Mouse (Mus musculus) heart, embryonic 14.5 days (tissue): Measurements from ENCODE around the gene Txn1. TPM values are rescaled to one million over a fixed set of nuclear protein-coding genes. Genes with fewer than 3 reads are reported as not detected.

Source experiments
- ATAC-seq: fragments of 200-750 bp; cut with Nextera tagmentation; 2 replicates; pipeline ENCODE4 v1.8.0; 2017; ENCODE audit warnings: low read depth, moderate TSS enrichment; ENCODE audit not compliant: insufficient number of reproducible peaks, insufficient read depth, low FRiP score
- H3K27ac ChIP-seq, 2 experiments: fragments of 200-500 bp in 1 of 2; fragments of 300-500 bp in 1 of 2; sonication (generic) in 1 of 2; replicated peaks in 1 of 2; 2 replicates each; pipeline ENCODE4 v1.5.1; 2012 to 2014; ENCODE audit warnings: low read depth in 2 of 2, low read length in 2 of 2, control low read depth in 1 of 2, mild to moderate bottlenecking in 1 of 2, mixed read lengths in 1 of 2; ENCODE audit not compliant: control insufficient read depth in 1 of 2, insufficient read depth in 1 of 2
- H3K27me3 ChIP-seq: fragments of 300-500 bp; sonication (generic); 2 replicates; pipeline ENCODE4 v1.6.1; 2014; ENCODE audit warnings: mild to moderate bottlenecking, low read length, control low read depth; ENCODE audit not compliant: control insufficient read depth, insufficient read depth
- H3K36me3 ChIP-seq: fragments of 300-500 bp; sonication (generic); 2 replicates; pipeline ENCODE4 v1.6.1; 2014; ENCODE audit warnings: mild to moderate bottlenecking, control low read depth, low read length, mixed read lengths; ENCODE audit not compliant: control insufficient read depth, insufficient read depth
- H3K4me1 ChIP-seq, 2 experiments: fragments of 200-500 bp in 1 of 2; fragments of 300-500 bp in 1 of 2; sonication (generic) in 1 of 2; 2 replicates each; pipeline ENCODE4 v1.6.1; 2012 to 2014; ENCODE audit warnings: low read length in 2 of 2, control low read depth in 1 of 2, mixed read lengths in 1 of 2; ENCODE audit not compliant: control insufficient read depth in 2 of 2, insufficient read depth in 2 of 2
- H3K4me2 ChIP-seq: fragments of 300-500 bp; sonication (generic); 2 replicates; pipeline ENCODE4 v1.6.1; 2014; ENCODE audit warnings: mild to moderate bottlenecking, low read length
- H3K4me3 ChIP-seq, 2 experiments: fragments of 200-500 bp in 1 of 2; fragments of 300-500 bp in 1 of 2; sonication (generic) in 1 of 2; 2 replicates each; pipeline ENCODE4 v1.5.1; 2012 to 2014; ENCODE audit warnings: low read length in 2 of 2, mild to moderate bottlenecking in 2 of 2, control low read depth in 1 of 2, low read depth in 1 of 2, moderate library complexity in 1 of 2; ENCODE audit not compliant: control insufficient read depth in 1 of 2, insufficient read depth in 1 of 2
- H3K9ac ChIP-seq: fragments of 300-500 bp; sonication (generic); 2 replicates; pipeline ENCODE4 v1.6.1; 2014; ENCODE audit warnings: mild to moderate bottlenecking, low read length
- H3K9me3 ChIP-seq: fragments of 300-500 bp; sonication (generic); 2 replicates; pipeline ENCODE4 v1.6.1; 2016; ENCODE audit warnings: low read length, control low read depth; ENCODE audit not compliant: control insufficient read depth
- WGBS: fragments of 180-500 bp; shearing (Covaris S2); extraction: QIAGEN DNeasy Blood & Tissue Kit; methylation state at CpG from one replicate; pipeline ENCODE4 v1.1.7; 2014; 5-methylcytosine and 5-hydroxymethylcytosine counted together
- polyA plus RNA-seq: library from polyadenylated mRNA; unstranded; fragments of >200 nt; fragmentation: Nextera tagmentation; extraction: Ambion mirVana; gene quantifications from 2 replicates; pipeline ENCODE4 v1.2.1, GENCODE M21; 2014

Txn1 gene
- polyA plus RNA-seq, 1 experiment from 2014 or later, result 325 TPM

GRCm38 (mm10) chr4:57965516-57965915 is 9.3 kb upstream of the Txn1 start:
- Histone ChIP-seq H3K4me1 (no peaks in the 10 kb centered on the region), H3K36me3 (no peaks in the 10 kb centered on the region), H3K4me3 (no peak overlapping the region), H3K9me3 (no peaks in the 10 kb centered on the region), H3K9ac (no peak overlapping the region), H3K27me3 (no peaks in the 10 kb centered on the region), H3K4me2 (no peak overlapping the region), H3K27ac (no peak overlapping the region)
- 93% methylated on average over 4 of the region's 4 CpGs for WGBS
- no peak for ATAC-seq

DNA sequence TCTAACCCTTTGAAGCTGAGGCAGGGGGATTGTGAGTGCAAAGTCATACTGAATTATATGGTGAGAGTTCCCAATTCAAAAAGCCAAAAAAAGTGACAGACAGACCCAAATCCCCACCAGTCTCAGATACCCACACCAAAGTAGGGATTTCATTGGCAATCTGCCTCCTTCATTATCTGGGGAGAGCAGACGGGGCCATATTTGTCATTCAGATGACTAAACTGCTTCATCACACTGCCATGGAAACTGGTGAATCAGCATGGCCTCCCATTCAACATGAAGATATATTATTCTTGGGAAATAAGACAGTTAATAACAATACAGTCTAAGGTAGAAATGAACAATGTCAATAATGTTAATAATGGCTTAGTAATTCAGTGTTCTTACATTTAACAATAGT is 7.9 kb upstream of the Txn1 start:
- Histone ChIP-seq H3K4me3 (no peak overlapping the region), H3K27ac (no peak overlapping the region), H3K27me3 (no peaks in the 10 kb centered on the region), H3K36me3 (no peaks in the 10 kb centered on the region), H3K4me2 (no peak overlapping the region), H3K4me1 (no peaks in the 10 kb centered on the region), H3K9ac (no peak overlapping the region), H3K9me3 (no peaks in the 10 kb centered on the region)
- ATAC-seq, result no peak
- 48% methylated on average over 1 of the region's 1 CpGs for WGBS

DNA sequence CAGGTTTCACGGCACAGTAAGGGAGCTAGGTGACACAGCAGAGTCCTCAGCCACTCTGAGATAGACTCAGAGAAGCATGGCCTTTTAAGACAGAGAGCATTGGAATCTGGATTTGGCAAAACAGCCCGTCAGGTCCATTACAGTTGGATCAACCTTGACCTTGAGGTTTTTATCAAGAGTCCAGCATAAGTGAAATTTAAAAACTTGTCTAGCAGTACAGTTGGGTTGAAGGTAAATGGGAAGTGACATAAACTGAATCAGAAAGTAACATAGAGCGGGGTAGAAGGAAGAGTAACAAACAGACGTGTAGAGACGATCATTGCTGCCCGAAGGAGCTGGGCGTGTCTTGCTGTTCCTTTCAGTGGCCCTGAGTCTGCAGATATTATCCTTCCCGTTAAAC is 2.8 kb upstream of the Txn1 start:
- Histone ChIP-seq H3K9me3 (no peaks in the 10 kb centered on the region), H3K4me1 (peaks cover 13 to 15% of the 10 kb centered on the region in 2 experiments), H3K4me3 (no peak overlapping the region), H3K27ac (no peak overlapping the region), H3K27me3 (no peaks in the 10 kb centered on the region), H3K36me3 (no peaks in the 10 kb centered on the region), H3K9ac (no peak overlapping the region), H3K4me2 (no peak overlapping the region)
- no peak for ATAC-seq
- 85% methylated on average over 8 of the region's 8 CpGs for WGBS

GRCm38 (mm10) chr4:57958098-57958497 is 1.9 kb upstream of the Txn1 start:
- Histone ChIP-seq H3K4me2 (no peak overlapping the region), H3K27ac (no peak overlapping the region), H3K9ac (no peak overlapping the region), H3K4me3 (no peak overlapping the region), H3K27me3 (no peaks in the 10 kb centered on the region), H3K4me1 (peaks cover 13 to 15% of the 10 kb centered on the region in 2 experiments), H3K9me3 (no peaks in the 10 kb centered on the region), H3K36me3 (no peaks in the 10 kb centered on the region)
- WGBS, result 78% methylated on average over 9 of the region's 9 CpGs
- ATAC-seq, result no peak

DNA sequence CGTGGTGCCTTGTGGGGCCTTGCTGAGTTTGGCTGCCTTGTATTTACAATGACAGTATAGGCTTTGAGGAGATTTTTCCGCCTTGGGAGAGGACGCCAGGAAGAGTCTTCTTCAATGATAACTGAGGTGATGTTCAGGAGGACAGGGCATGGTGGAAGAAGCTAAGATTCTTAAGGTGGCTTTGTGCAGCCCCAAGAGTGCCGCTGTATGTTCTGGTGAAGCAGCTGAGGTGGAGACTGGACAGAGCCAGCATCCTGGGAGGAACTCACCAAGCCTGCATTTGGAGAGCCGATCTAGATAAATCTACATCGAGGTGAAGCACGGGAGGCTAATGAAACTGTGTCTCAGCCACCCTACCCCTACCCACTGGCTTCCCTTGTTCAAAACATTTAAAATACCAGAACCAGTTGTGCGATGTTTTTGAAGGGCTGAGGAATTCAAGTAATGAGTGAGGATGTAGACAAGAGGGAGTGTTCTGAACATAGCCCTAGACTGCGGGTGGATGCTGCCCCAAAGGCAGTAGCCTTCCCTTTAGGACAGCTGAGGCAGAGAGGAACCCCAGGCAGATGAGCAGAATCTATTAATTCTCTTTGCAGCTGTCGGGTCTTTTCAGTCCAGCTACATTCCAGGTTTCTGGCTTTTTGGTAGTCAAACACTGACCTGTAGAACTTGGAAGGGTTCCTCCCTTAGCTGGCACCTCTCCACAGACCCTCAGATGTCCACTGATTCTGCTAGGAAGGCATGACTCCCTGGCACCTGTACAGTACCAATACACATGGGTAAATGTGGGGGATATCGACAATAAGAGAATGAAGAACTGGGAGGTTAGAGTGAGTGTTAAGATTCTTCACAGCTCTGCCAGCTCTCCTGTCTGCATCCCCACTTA is 1.2 kb upstream of the Txn1 start:
- ATAC-seq, result no peak
- H3K36me3 ChIP-seq, result no peaks in the 10 kb centered on the region
- H3K4me1 ChIP-seq, result peaks cover 13 to 15% of the 10 kb centered on the region in 2 experiments
- H3K27ac ChIP-seq, result peak overlapping the region; percentile 93 to 99
- peak overlapping the region; percentile 52 to 87; a peak in 3 of 4 replicates for H3K4me3 ChIP-seq
- H3K4me2 ChIP-seq, result peak overlapping the region; percentile 71
- H3K9me3 ChIP-seq, result no peaks in the 10 kb centered on the region
- H3K9ac ChIP-seq, result peak overlapping the region; percentile 70; the same call in 1 of the 2 replicates
- no peaks in the 10 kb centered on the region for H3K27me3 ChIP-seq
- 43% methylated on average over 11 of the region's 11 CpGs for WGBS

DNA sequence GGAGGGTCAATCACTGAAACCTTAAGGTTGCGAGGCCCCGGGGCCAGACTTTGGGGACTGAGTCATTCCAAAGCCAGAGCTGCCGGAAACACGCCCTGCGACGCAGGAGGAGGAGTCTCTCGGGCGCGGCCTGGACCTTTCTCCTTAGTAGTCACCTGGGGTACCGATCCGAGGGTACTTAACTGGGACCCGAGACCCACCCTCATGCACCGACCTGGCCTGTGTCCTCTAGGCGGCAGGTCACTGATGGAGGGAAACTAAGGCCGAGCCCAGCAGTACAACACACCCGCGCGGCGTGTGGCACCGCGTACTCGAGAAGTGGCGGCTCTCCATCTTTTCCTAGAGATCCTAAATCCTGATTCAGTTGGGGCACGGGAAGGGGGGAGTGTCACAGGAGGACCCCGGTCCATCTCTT is 660 bp downstream of the Txn1 start:
- WGBS, result 0% methylated on average over 25 of the region's 25 CpGs
- ATAC-seq, result no peak
- Histone ChIP-seq H3K4me2 (peak overlapping the region; percentile 80), H3K27ac (peak overlapping the region; percentile 81 to 93), H3K36me3 (peaks cover 14% of the 10 kb centered on the region), H3K9ac (peak overlapping the region; percentile 86), H3K9me3 (0 out of 2 replicates have a peak, but pooled peaks cover 4% of the 10 kb centered on the region), H3K27me3 (no peaks in the 10 kb centered on the region), H3K4me3 (peak overlapping the region; percentile 67 to 87), H3K4me1 (peaks cover 13 to 15% of the 10 kb centered on the region in 2 experiments)

GRCm38 (mm10) chr4:57954991-57955390 is 1.2 kb downstream of the Txn1 start:
- 76% methylated on average over 8 of the region's 8 CpGs for WGBS
- H3K27ac ChIP-seq, result peak overlapping the region in 1 of 2 experiments; percentile 93; a peak in 1 of 4 replicates

More at GRCm38 (mm10) chr4:57954991-57955390, 1.2 kb downstream of the Txn1 start:
- ATAC-seq, result no peak
- H3K4me3 ChIP-seq, result peak overlapping the region; percentile 67 to 87
- no peaks in the 10 kb centered on the region for H3K27me3 ChIP-seq
- H3K4me2 ChIP-seq, result peak overlapping the region; percentile 80
- peaks cover 19% of the 10 kb centered on the region for H3K36me3 ChIP-seq
- 0 out of 2 replicates have a peak, but pooled peaks cover 4% of the 10 kb centered on the region for H3K9me3 ChIP-seq
- peak overlapping the region; percentile 86 for H3K9ac ChIP-seq
- H3K4me1 ChIP-seq, result peaks cover 13 to 15% of the 10 kb centered on the region in 2 experiments
